Mouse (Mus musculus): Measurements from ENCODE around the gene Oas1e. TPM values are rescaled to one million over a fixed set of nuclear protein-coding genes. Genes with fewer than 3 reads are reported as not detected.
A peak's percentile ranks its signal among the peaks of the same experiment; 100 is the strongest.
"Not testable (repeated sequence)": the region's sequence is repeated elsewhere in the genome, so short reads cannot be mapped to it uniquely, and the experiment has no call there.

Oas1e gene
- not detected for total RNA-seq (2021)

- DNase-seq (ENCODE audit: low spot score); intact Hi-C loops (cut with DNase I): not testable (repeated sequence)
Measured at GRCm38 (mm10) chr5:120795480-120796034, at the start of gene Oas1e. Gene Oas1e (minus strand): TSS chr5:120795530.

GRCm38 (mm10) chr5:120844713-120845112 lies 49.4 kb upstream of the Oas1e start:
- no peak for DNase-seq (ENCODE audit: low spot score)
- intact Hi-C loops (cut with DNase I) = no loop called here

- DNase-seq (ENCODE audit: low spot score) = no peak
- intact Hi-C loops (cut with DNase I) = no loop called here
Measured at GRCm38 (mm10) chr5:120836731-120837585, 41.6 kb upstream of the Oas1e start.

GRCm38 (mm10) chr5:120833335-120834280 lies 38.3 kb upstream of the Oas1e start:
- no peak for DNase-seq (ENCODE audit: low spot score)
- intact Hi-C loops (cut with DNase I) = no loop called here

GRCm38 (mm10) chr5:120831031-120831430 lies 35.7 kb upstream of the Oas1e start:
- DNase-seq (ENCODE audit: low spot score) = no peak
- intact Hi-C loops (cut with DNase I) = no loop called here

GRCm38 (mm10) chr5:120818999-120819398 lies 23.7 kb upstream of the Oas1e start:
- no peak for DNase-seq (ENCODE audit: low spot score)
- intact Hi-C loops (cut with DNase I) = no loop called here

GRCm38 (mm10) chr5:120815949-120816348 lies 20.6 kb upstream of the Oas1e start:
- no peak for DNase-seq (ENCODE audit: low spot score)
- intact Hi-C loops (cut with DNase I) = no loop called here

GRCm38 (mm10) chr5:120813023-120813422 lies 17.7 kb upstream of the Oas1e start:
- intact Hi-C loops (cut with DNase I) = no loop called here
- no peak for DNase-seq (ENCODE audit: low spot score)

GRCm38 (mm10) chr5:120811951-120812819 lies 16.9 kb upstream of the Oas1e start, which contains the start of gene Oas1c:
Gene Oas1c (minus strand): TSS chr5:120812514.
- DNase-seq (ENCODE audit: low spot score) = peak; percentile 79
- intact Hi-C loops (cut with DNase I) = no loop called here

GRCm38 (mm10) chr5:120809171-120809570 lies 13.8 kb upstream of the Oas1e start:
- intact Hi-C loops (cut with DNase I) = no loop called here
- no peak for DNase-seq (ENCODE audit: low spot score)

- DNase-seq (ENCODE audit: low spot score) = no peak
- intact Hi-C loops (cut with DNase I) = no loop called here
Measured at GRCm38 (mm10) chr5:120806458-120806857, 11.1 kb upstream of the Oas1e start.

- intact Hi-C loops (cut with DNase I) = no loop called here
- no peak for DNase-seq (ENCODE audit: low spot score)
Measured at GRCm38 (mm10) chr5:120803596-120803995, 8.3 kb upstream of the Oas1e start.

GRCm38 (mm10) chr5:120798943-120799342 lies 3.6 kb upstream of the Oas1e start:
- intact Hi-C loops (cut with DNase I); DNase-seq (ENCODE audit: low spot score): not testable (repeated sequence)

GRCm38 (mm10) chr5:120798147-120798546 lies 2.8 kb upstream of the Oas1e start:
- DNase-seq (ENCODE audit: low spot score); intact Hi-C loops (cut with DNase I): not testable (repeated sequence)

GRCm38 (mm10) chr5:120793043-120793442 lies 2.3 kb downstream of the Oas1e start:
- intact Hi-C loops (cut with DNase I) = no loop called here

GRCm38 (mm10) chr5:120787042-120787441 lies 8.3 kb downstream of the Oas1e start:
- intact Hi-C loops (cut with DNase I) = no loop called here
- DNase-seq (ENCODE audit: low spot score) = no peak

More at GRCm38 (mm10) chr5:120793043-120793442, 2.3 kb downstream of the Oas1e start:
- no peak for DNase-seq (ENCODE audit: low spot score)

GRCm38 (mm10) chr5:120782446-120782845 lies 12.9 kb downstream of the Oas1e start:
- intact Hi-C loops (cut with DNase I) = no loop called here
- no peak for DNase-seq (ENCODE audit: low spot score)

GRCm38 (mm10) chr5:120781646-120782045 lies 13.7 kb downstream of the Oas1e start:
- DNase-seq (ENCODE audit: low spot score) = no peak
- intact Hi-C loops (cut with DNase I) = no loop called here

GRCm38 (mm10) chr5:120779922-120780321 lies 15.4 kb downstream of the Oas1e start:
- DNase-seq (ENCODE audit: low spot score) = no peak
- intact Hi-C loops (cut with DNase I) = no loop called here

Data from heart, postnatal 25 days (tissue).